Mouse (Mus musculus) midbrain, postnatal 0 days (tissue): Measurements from ENCODE around the gene Adamts17. TPM values are rescaled to one million over a fixed set of nuclear protein-coding genes. Genes with fewer than 3 reads are reported as not detected.

Source experiments
- ATAC-seq: fragments of 200-750 bp; cut with Nextera tagmentation; 2 replicates; pipeline ENCODE4 v1.8.0; 2017; ENCODE audit warnings: moderate number of reproducible peaks, mild to moderate bottlenecking, moderate TSS enrichment, moderate library complexity; ENCODE audit not compliant: low FRiP score
- DNase-seq: peaks from one replicate; pipeline ENCODE4 v3.0.0-alpha.2; 2015; ENCODE audit warnings: low spot score
- H3K27ac ChIP-seq: fragments of 300-500 bp; sonication (generic); 2 replicates; pipeline ENCODE4 v1.5.1; 2014; ENCODE audit warnings: low read depth, mild to moderate bottlenecking, low read length, mixed read lengths
- H3K27me3 ChIP-seq: fragments of 300-500 bp; sonication (generic); 2 replicates; pipeline ENCODE4 v1.6.1; 2014; ENCODE audit warnings: low read length, control low read depth, mixed read lengths; ENCODE audit not compliant: insufficient read depth
- H3K36me3 ChIP-seq: fragments of 300-500 bp; sonication (generic); 2 replicates; pipeline ENCODE4 v1.6.1; 2014; ENCODE audit warnings: low read length, control low read depth, mixed read lengths; ENCODE audit not compliant: insufficient read depth
- H3K4me1 ChIP-seq: fragments of 300-500 bp; sonication (generic); 2 replicates; pipeline ENCODE4 v1.6.1; 2014; ENCODE audit warnings: mild to moderate bottlenecking, control low read depth, antibody characterized with exemption, low read length, mixed read lengths; ENCODE audit not compliant: insufficient read depth
- H3K4me2 ChIP-seq: fragments of 300-500 bp; sonication (generic); 2 replicates; pipeline ENCODE4 v1.6.1; 2014; ENCODE audit warnings: low read depth, mild to moderate bottlenecking, low read length, mixed read lengths; ENCODE audit not compliant: poor library complexity, severe bottlenecking
- H3K4me3 ChIP-seq: fragments of 300-500 bp; sonication (generic); 2 replicates; pipeline ENCODE4 v1.5.1; 2014; ENCODE audit warnings: low read depth, mild to moderate bottlenecking, low read length, moderate library complexity
- H3K9ac ChIP-seq: fragments of 300-500 bp; sonication (generic); replicated peaks from 2 replicates; pipeline ENCODE4 v1.6.1; 2014; ENCODE audit warnings: mild to moderate bottlenecking, low read length, moderate library complexity, mixed read lengths; ENCODE audit not compliant: poor library complexity, severe bottlenecking
- H3K9me3 ChIP-seq: fragments of 300-500 bp; sonication (generic); 2 replicates; pipeline ENCODE4 v1.6.1; 2016; ENCODE audit warnings: low read length, control low read depth
- CTCF ChIP-seq: IDR thresholded peaks from 2 replicates; pipeline ENCODE4 v1.5.1; 2016; ENCODE audit warnings: antibody characterized with exemption, mild to moderate bottlenecking
- WGBS: fragments of 180-500 bp; shearing (Covaris S2); extraction: QIAGEN DNeasy Blood & Tissue Kit; methylation state at CpG from one replicate; pipeline ENCODE4 v1.1.7; 2014; 5-methylcytosine and 5-hydroxymethylcytosine counted together
- polyA plus RNA-seq: library from polyadenylated mRNA; unstranded; fragments of >200 nt; fragmentation: Nextera tagmentation; extraction: Ambion mirVana; gene quantifications from 2 replicates; pipeline ENCODE4 v1.2.1, GENCODE M21; 2015
- total RNA-seq: library from RNA; depleted of rRNA; stranded (reverse); fragments of >200 nt; gene quantifications from 2 replicates; pipeline ENCODE4 v1.2.3, GENCODE M21; 2014

Gene Adamts17
- total and polyA plus RNA-seq, 2 experiments from 2014 or later: 3.2 to 13.0 TPM

DNA sequence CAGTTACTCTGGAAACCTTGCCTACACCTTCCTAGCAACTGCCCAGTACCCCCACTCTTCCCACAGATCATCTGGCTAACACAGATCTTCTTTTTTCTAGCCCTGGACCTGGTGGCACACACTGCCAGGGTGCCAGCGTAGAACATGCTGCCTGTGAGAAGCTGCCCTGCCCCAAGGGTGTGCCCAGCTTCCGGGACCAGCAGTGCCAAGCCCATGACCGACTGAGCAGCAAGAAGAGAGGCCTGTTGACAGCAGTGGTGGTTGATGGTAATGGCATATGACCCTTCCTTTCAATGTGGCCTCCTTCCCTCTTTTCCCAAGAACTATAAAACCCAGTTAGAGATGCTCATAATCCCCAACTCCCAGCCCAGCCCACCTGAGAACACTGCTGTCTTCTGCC, 202.2 kb downstream of the Adamts17 start:
- Histone ChIP-seq H3K36me3 (no peaks in the 10 kb centered on the region), H3K27me3 (no peaks in the 10 kb centered on the region), H3K9me3 (no peaks in the 10 kb centered on the region), H3K9ac (no peak overlapping the region), H3K4me1 (no peaks in the 10 kb centered on the region), H3K27ac (no peak overlapping the region), H3K4me3 (no peak overlapping the region), H3K4me2 (no peak overlapping the region)
- DNase-seq (no peak), ATAC-seq (no peak)
- WGBS: 84% methylated on average over 3 of the region's 3 CpGs
- TF ChIP-seq CTCF: no peak

DNA sequence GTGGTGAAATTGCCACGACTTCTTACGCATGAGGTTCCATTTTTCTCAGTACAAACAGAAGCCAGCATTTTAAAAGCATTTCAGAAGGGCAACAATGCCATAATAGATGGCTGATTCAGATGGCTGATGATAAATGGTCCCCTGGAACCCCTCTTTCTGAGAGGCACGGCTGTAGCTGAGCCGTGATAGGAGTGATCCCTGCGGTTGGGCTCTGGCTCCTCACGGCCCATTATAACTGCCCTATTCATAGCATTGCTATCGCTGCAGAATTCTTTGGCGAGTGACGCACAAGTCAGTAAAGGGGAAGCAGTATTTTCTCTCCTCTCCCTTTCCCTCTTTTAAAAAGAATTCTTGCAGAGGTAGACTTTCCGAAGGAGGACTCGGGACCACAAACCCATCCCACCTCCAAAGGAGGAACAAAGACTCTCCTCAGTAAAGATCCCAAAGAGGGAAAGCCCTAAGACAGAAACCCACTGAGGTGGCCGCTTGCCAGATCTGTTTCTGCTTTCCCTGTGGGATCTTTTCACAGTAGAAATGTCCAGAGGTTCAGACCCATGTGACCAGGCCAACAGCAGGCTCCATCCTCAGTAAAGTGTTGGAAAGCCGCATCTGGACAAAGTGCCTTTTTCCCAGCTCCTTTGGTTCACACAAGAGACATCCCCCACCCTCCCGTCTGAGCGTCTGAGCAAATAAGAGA, 204.7 kb downstream of the Adamts17 start:
- H3K4me2 ChIP-seq: no peak overlapping the region
- H3K9me3 ChIP-seq: no peaks in the 10 kb centered on the region
- no peak for TF ChIP-seq CTCF
- H3K4me1 ChIP-seq: no peaks in the 10 kb centered on the region
- no peak overlapping the region for H3K4me3 ChIP-seq
- no peaks in the 10 kb centered on the region for H3K27me3 ChIP-seq
- ATAC-seq (no peak), DNase-seq (no peak)
- no peak overlapping the region for H3K9ac ChIP-seq
- 81% methylated on average over 15 of the region's 15 CpGs for WGBS
- H3K27ac ChIP-seq: no peak overlapping the region
- H3K36me3 ChIP-seq: no peaks in the 10 kb centered on the region

DNA sequence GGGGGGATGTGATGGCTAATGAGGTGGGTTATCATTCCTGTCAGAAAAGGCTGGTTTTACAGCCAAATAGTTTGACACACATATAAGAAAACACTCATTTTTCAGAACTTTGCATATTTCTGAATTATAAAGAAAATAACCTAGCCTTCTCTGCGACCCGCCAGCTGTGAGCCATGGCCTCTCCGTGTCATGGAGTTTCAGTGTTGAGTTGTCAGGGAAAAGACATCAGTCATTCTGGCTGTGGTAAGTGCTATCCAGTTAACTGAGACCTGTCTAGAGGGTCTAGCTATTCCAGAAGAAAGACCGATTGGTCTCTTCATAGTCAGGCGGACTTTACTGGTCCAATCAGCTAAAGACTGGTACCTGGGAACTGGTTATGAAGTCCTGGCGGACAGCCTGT, 205.7 kb downstream of the Adamts17 start:
- ATAC-seq (no peak), DNase-seq (no peak)
- no peaks in the 10 kb centered on the region for H3K4me1 ChIP-seq
- H3K9me3 ChIP-seq: no peaks in the 10 kb centered on the region
- H3K36me3 ChIP-seq: no peaks in the 10 kb centered on the region
- H3K4me2 ChIP-seq: no peak overlapping the region
- no peak overlapping the region for H3K9ac ChIP-seq
- H3K27me3 ChIP-seq: no peaks in the 10 kb centered on the region
- no peak overlapping the region for H3K27ac ChIP-seq
- no peak overlapping the region for H3K4me3 ChIP-seq
- no peak for TF ChIP-seq CTCF
- 97% methylated on average over 6 of the region's 6 CpGs for WGBS

DNA sequence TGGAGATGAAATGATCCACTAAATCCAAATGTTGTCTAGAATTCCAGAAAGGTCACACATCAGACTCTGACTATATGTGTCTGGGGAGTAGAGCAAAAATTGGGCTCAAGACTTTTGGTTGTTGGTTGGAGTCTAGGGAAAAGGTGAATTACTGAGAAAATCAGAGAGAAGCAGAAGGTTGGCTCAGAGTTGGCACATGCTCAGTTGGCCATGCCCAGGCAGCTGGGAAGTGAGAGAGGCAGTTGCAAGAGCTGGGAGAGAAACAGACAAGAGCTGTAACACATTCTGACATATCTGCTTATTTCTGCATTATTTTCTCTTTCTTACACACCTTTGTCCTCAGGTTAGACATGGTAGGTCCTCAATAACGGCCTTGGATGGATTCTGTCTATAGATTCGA, 209.7 kb downstream of the Adamts17 start:
- 92% methylated on average over 2 of the region's 2 CpGs for WGBS
- ATAC-seq (no peak), DNase-seq (no peak)
- Histone ChIP-seq H3K9ac (no peak overlapping the region), H3K9me3 (no peaks in the 10 kb centered on the region), H3K4me1 (no peaks in the 10 kb centered on the region), H3K27me3 (no peaks in the 10 kb centered on the region), H3K36me3 (no peaks in the 10 kb centered on the region), H3K4me3 (no peak overlapping the region), H3K4me2 (no peak overlapping the region), H3K27ac (no peak overlapping the region)
- TF ChIP-seq CTCF: no peak

DNA sequence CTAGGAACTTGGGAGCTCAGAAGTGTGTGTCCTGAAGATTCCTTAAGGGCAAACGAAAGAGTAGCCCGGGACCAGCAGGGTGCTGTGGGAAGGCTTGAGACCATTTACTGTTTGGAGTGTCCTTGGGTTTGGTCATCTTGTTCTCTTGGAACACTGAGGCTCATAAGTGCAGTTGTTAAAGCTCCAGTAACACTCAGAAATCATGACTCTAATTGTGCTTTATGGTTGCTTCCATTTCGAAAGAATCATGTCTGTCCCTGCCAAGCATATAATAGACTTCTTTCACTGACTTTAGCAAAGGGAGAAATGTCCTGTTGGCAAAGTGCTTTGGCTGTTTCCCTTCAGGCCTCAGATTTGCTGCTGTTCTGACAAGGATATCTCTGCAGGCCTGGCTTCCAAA, 210.9 kb downstream of the Adamts17 start:
- Histone ChIP-seq H3K36me3 (no peaks in the 10 kb centered on the region), H3K27me3 (no peaks in the 10 kb centered on the region), H3K9ac (no peak overlapping the region), H3K4me1 (no peaks in the 10 kb centered on the region), H3K27ac (no peak overlapping the region), H3K9me3 (no peaks in the 10 kb centered on the region), H3K4me3 (no peak overlapping the region), H3K4me2 (no peak overlapping the region)
- DNase-seq: no peak
- TF ChIP-seq CTCF: no peak
- ATAC-seq: no peak
- 89% methylated on average over 3 of the region's 3 CpGs for WGBS

DNA sequence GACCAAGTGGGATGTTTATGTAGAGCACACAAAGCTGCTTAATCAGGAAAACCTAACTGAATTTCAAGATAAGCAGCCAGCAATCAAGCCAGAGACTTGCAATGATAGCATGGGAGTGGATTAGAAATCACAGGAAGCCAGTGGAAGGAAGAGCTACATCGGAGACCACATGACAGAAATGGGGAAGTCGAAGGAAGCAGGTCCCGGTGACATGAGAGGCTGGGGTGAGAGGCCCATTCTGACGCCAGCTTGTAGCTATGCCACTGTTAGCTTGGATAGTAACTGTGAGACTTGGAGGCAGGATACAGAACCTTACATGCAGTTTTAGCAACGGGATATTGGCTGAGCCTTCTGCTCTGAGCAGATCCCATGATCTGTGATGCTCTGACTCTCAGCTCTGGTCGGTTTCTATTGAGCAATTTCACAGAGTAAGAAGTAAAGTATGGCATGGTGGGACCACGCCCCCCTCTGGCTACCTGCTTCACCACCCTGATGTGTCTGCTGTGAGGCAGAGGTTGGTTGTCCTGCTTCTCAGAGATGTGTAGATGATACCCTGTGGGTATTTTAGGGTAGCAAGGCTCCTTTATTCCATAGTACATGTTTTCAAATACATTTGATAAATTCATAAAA, 211.7 kb downstream of the Adamts17 start:
- Histone ChIP-seq H3K4me1 (no peaks in the 10 kb centered on the region), H3K27me3 (no peaks in the 10 kb centered on the region), H3K9me3 (no peaks in the 10 kb centered on the region), H3K4me3 (no peak overlapping the region), H3K4me2 (no peak overlapping the region), H3K36me3 (no peaks in the 10 kb centered on the region), H3K9ac (no peak overlapping the region), H3K27ac (no peak overlapping the region)
- 88% methylated on average over 7 of the region's 7 CpGs for WGBS
- TF ChIP-seq CTCF: no peak
- ATAC-seq: no peak
- DNase-seq: no peak
